Mouse (Mus musculus) lung, postnatal 14 days (tissue): ENCODE data around the gene Spc24.
A peak's percentile ranks its signal among the peaks of the same experiment; 100 is the strongest.
"Not testable (repeated sequence)": the region's sequence is repeated elsewhere in the genome, so short reads cannot be mapped to it uniquely, and the experiment has no call there.

Source experiments
- DNase-seq: peaks from one replicate; pipeline ENCODE4 v3.0.0; 2021

Gene Spc24

DNA sequence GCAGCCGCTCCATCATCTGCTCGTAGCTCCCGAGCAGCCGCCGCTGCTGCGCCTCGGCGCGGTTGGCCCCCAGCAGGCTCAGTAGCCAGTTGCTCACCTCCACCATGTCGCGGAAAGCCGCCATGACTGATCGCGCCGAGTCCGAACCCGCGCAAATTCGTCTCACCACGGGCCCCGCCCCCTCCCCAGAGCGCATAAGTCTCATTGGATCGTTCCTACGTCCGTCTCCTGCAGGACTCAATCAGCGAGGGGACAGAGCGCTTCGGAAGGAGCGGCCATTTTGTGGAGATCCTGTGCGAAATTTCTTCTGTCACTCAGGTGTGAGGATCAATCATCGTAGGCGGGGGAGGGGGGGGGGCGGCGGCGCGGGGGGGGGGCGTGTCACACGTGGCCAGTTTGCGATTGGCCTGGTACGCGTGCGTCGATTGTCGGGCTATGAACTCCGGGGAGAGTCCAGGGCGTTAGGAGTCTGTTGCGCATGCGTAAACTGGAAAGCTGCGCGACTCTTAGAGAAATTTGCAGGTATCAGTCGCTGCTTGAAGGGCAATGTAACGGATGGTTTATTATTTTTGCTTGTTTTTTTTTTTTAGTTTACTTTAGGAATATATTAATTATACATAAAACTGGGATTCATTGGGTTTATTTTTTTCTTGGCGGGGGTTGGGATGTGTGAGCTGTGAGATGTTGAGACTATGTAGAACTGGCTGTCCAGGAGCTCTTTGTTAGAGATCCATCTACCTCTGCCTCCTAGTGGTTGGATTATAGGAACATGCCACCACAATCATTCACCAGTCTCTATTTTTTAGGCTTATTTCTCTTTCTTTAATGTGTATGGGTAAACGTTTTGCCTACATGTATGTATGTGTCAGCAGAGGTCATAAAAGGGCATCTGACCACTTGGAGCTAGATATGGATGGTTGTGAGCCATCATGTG lies at the start of gene Spc24:
TSS of gene Spc24 (minus strand) at position 149 of the 934 bp plus-strand sequence.
- peak; percentile 94 for DNase-seq

DNA sequence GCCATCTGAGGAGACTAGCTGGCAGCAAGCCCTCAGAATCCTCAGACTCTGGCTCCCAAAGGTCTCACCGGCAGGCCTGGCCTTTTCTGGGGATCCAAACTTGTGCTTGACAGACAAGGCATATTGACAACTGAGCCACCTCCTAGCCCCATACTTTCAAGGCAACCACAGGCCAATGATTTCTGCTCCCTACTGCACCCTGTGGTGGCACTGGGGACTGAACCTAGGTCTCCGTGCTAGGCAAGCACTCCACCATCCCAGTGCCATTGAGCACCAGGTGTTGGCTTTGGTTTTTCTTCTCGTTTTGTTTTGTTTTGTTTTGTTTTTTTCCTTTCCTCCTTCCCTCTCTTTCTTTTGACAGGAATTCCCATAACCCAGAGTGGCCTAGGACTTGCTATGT lies 48.5 kb upstream of the Spc24 start:
- no peak for DNase-seq

DNA sequence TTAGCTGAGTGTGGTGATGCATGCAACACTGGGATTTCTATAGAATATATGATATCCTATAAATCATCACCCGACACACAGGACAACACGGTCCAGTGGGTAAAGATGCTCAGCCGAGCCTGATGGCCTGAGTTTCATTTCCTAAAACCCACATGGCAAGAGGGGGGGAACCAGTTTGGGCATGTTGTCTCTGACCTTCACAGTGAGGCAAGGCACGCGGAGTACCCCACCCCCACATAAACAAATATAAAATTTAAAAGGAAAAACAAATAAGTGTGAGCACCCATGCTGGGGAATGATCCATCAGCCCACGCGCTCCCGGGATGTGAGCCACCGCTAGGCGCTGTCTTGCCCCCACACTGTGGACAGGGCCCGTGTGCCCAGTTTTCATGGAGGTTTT lies 46.9 kb upstream of the Spc24 start:
- no peak for DNase-seq

DNA sequence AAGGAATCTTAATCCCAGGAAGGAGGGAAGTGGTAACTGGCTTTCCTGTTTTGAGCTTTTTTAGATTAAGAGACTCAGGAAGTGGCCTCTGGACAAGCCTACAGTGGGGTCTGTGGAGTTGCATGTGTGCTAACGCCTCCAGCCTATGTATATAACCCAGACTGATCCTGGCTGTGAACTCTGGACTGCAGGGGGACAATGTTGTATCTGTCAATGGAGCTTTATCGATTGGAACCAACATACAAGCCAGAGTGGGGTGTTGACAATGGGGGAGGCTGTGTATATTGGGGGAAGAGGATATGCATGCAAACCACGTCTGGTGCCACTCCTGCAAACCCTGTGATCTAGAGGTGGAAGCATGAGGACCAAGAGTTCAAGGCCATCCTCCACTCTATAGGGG lies 46.3 kb upstream of the Spc24 start:
- no peak for DNase-seq

DNA sequence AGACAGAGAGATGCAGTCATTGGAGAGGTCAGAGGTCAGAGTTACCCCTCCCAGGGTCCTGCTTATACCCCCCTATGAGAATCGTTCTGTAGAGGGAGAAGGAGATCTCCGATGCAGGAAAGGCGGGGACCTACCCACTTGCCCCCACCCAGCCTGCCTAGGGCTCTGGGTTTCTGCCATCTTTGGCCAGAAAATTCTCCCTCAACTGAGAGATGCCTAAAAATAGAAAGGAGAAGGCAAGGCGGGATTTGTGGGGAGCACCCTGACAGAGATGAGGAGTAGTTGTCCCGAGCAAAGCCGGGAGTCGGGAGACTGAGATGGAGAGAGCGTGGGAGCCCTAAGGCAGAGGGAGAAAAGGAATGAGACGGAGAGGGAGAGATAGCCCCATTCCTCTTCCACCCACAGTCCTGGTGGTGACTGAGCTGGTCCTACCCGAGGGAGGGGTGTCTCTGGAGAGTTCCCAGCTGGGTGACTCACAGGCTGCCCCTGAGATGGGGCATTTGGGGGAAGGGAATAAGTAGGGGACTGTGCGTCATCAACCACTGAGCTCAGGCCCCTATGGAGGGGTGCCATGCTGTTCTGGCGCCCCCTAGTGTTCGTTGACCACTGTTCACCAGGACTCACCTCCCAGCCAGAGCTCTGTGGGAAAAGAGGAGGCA lies 44.0 kb upstream of the Spc24 start:
- peak; percentile 94 for DNase-seq

DNA sequence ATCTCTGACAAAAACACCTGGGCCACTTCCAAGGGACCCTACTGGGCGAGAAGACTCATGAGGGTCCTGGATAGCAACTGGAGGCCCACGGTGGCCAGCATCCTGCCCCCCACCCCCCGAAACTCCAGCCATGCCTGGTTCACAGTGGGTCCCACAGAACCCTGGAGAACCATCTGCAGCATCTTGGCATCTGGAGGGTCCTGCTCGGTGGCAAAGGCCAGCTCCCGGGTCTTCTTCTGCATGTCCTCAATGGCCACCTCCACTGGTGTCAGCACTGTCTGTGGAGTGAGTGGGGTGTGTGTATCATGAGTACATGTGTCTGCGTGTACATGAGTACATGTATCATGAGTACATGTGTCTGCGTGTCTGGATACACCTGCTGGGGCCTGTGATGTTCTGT lies 41.5 kb upstream of the Spc24 start:
- no peak for DNase-seq

DNA sequence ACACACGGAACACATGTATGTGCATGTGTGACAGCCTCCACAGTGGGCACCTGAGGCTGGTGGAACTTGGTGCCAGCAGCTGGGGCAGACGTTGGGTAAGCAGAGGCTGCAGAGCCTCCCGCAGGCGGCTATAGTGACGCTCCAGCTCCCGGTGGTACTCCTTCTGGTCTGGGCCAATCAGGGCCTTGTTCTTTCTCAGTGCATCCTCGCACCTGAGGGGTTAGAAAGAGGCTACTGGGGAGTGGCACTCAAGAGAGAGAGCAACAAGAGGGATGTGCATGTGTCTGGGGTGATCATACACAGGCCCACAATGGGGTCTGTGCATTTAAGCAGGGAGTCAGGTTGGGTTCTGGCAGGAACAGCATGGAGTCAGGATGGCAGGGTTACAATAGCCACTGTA lies 41.0 kb upstream of the Spc24 start:
- no peak for DNase-seq

DNA sequence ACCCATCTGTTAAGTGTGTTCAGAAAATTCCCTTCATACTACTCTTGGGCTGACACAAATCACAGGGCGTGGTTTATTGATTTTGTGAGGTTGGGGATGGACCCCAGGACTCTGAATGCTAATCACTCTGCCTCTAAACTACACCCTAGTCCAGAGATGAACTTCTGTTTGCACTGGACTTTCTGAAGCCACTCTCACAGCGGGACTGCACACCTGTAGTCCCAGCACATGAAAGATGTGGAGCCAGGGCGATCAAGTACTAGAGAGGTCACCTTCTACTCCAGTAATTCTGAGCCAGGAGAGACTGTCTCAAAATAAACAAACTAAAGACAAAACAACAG lies 38.9 kb upstream of the Spc24 start:
- no peak for DNase-seq

DNA sequence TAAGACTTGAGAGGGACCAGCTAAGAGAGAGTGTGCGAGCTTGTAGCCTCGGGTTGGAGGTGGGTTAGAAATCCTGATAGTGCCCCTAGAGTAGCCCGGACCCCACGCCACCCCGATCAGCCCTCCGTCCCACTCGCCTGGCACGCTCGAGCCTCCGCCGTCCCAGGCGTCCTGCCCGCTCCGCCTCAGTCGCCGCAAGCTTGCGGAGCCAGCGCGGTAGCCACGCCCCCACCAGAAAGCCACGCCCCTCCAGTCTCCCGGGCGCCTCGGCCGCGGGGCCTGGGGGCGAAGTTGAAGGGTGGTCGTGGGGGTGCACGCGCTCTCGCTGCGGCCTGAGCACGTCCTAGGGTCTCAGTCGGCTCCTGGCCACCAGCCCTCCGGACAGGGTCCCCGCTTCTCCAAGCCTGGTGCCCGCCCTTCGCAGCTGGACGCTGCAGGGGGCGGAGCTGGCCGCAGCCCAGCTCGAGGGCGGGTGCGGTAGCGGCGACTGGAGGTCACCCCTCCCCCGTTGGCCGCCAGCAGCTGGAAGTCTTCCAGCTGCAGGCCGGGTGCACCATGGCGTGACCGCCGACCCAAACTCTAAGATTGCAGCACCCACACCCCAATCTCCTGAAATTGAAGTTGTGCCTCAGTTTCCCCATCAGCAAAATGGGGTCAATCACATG lies 38.4 kb upstream of the Spc24 start, which contains the start of gene Kank2:
TSS of gene Kank2 (minus strand) at position 400 of the 665 bp plus-strand sequence.
- peak; percentile 94 for DNase-seq

DNA sequence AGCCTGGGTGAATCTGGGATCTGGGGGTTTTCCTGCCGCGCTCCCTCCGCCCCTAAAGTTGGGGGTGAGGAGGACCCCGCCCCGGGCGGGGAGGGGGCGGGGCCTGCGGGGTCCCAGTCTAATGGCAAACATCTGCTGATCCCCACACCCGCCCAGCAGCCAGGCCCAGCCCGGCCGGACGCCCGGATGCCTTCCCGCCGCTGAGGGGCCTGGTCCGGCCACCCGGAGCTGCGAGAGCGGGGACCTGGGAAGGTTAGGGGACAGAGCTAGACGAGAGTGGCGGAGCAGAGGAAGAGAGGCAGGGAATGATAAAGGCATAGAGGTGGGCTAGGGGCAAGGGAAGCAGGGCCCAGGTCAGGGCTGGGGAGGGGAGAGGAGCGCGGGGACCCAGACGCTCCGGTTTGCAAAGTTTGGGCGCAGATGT lies 37.8 kb upstream of the Spc24 start:
- DNase-seq = peak; percentile 78

DNA sequence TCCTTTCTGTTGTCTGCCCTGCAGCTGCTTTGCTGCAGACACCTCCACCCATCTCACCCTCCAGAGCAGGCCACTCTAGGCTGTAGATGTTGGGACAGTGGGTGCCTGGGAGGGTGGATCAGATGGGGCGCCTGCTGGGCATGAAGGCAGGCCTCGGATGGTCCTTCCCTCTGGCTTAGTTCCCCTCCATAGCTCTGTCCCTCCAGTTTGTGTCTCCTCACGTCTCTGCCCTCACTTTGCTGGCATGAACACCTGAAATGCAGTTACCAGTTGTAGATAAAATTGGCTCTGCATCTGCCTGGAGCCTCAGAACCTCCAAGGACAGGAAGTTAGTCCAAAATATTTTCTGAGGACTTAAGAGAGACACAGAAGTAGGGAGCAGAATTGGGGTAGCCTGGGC lies 36.8 kb upstream of the Spc24 start:
- no peak for DNase-seq

DNA sequence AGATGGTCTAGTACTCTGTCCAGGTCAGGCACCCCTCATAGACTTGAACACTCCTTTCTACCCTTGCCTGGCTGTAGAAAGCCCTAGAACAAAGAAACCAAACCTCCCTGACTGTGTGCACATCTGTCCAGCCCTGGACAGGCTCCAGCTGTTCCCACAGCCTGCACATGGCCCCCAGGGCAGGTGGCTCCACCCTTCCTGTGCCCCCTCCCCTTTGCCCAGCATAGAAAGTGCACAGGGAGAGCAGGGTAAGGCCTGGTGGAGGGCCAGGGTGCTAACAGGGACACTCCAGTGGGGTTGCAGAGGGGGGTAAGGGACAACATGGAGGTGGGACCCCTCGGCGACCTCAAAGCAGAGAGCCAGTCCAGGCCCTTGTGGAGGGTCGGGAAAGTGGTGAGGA lies 36.2 kb upstream of the Spc24 start:
- no peak for DNase-seq

DNA sequence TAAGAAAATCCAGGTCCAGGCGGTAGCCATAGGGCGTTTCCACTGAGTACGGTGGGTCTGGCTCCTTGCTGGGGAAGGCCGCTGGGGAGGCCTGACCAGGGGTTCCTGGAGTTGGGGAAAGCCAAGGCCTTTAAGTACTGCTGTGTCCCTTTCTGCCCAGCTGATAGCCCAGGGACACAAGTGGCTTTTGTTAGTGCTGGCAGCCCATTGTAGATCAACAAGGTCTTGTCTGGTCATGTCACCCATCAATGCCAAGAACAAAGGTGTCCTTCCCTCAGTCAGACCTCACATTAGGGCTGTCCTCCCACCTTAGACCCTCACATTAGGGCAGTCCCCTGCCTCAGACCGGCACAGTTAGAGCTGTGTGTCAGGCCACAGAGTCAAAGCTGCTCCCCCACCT lies 35.5 kb upstream of the Spc24 start:
- DNase-seq = no peak

DNA sequence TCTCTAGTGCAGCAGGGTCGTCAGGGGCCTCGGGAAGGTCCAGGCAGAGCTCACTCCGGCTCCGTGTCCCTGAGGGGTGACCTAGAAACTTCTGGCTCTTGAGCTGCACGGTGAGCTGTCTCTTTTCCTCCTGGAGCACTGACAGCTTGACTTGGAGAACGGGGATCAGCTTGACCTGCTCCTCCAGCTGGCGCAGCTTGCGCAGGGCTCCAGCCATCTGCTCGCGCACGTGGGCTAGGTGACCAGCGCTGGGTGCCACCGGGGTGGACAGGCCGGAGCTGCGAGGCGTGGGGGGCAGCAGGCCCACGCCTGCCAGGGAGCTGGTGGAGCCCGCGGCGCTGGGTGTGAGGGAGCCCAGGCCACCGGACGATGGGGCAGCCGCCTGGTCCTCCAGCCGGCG lies 34.8 kb upstream of the Spc24 start:
- DNase-seq = no peak

DNA sequence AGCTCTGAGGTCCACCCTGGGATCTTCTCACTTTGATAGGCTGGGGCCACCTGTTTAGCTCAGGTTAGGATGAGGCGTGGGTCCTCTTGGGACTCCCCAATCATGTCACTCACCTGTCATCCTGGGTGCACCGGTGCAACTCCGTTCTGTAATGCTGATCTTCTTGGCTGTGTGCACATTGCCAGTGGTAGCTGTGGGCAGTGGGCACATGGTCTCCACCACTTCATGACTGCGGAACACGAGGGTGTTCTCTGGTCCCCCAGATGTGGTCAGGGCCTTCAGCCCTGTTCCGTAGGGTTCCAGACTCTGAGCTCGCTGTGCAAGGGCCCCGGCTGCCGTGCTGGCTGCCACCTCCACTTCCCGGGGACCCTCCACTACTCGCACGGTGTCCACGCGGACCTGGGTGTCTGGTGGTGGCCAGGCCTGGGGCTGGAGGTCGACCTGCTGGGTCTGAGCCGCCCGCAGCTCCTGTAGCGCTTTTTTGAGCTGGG lies 34.3 kb upstream of the Spc24 start:
- DNase-seq = no peak

DNA sequence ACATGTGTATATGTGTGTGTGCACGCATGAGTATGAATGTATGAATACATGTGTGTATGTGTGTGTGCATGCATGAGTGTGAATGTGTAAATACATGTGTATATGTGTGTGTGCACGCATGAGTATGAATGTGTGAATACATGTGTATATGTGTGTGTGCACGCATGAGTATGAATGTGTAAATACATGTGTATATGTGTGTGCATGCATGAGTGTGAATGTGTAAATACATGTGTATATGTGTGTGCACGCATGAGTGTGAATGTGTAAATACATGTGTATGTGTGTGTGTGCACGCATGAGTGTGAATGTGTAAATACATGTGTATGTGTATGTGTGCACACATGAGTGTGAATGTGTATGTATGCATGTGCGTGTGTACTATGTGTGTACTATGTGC lies 33.4 kb upstream of the Spc24 start:
- DNase-seq = not testable (repeated sequence)

DNA sequence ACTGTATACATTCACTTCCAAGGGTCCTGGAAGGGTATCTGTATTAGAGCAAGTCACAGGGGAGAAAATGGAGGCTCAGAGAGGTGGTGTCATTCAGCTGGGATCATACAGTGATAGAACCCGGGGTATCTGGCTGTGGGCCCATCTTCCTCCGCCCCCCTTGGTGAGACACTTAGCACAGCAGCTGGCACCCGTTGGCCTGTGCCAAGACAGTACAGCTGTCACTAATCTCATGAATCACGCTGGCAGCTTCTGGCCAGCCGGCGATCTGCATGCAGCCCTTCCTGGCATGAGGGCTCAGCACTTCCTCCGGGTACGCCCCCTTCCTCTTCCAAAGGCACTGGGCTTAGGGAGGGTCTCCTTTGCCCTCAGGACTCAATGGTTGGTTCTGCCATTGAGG lies 32.5 kb upstream of the Spc24 start:
- DNase-seq = peak; percentile 76

DNA sequence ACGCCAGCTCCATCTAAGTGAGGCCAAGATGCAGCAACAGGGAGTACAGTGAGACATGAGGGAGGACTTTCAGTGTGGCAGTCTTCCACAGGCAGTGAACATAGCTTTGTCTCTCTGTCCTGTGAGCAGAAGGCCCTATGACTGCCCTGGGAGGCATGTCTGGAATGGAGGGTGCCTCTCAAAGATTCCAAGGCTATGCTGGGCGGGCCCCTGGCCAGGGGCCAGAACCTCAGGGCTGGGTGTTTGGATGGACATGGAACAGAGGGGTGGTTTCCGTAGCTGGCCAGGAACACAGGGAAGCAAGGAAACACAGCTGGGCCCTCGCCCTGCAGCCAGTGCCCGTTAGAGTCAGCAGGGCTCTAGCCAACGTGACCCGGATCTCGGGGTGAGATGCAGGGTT lies 31.8 kb upstream of the Spc24 start:
- DNase-seq = peak; percentile 82

DNA sequence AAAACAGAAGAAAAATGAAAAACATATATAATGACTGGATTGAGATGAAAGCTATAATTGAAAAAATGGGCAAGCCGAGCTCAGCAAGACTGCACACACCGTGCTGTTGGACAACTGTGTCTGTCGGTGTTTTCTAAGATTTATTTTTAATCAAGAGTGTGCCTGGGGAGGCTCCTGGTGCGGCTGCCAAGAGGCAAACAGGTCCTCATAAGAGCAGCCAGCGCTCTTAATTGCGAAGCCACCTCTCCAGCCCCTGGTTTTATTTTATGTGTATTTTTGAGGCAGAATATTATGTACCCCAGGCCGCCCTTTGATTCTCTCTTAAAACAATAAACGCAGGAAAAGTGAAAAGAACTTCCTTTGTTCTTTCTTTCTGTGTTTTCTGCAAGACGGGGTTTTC lies 28.1 kb upstream of the Spc24 start:
- no peak for DNase-seq

DNA sequence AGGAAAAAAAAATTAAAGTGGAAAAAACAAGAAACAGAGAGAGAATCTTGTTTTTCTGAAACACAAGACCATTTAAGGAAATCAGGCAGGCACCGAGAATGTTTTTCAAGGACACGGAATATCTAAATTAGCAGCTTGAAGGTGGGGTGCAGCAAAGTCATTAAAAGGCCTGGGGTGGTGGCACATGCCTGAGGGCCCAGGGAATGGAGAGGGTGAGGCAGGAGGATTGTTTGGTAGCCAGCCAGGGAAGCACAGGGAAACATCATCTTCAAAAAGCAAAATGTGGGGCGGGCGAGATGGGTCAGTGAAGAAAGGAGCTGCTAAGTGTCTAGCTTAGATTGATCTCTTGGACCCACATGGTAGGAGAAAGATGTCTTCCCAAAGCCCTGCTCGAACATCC lies 27.6 kb upstream of the Spc24 start:
- DNase-seq = no peak

DNA sequence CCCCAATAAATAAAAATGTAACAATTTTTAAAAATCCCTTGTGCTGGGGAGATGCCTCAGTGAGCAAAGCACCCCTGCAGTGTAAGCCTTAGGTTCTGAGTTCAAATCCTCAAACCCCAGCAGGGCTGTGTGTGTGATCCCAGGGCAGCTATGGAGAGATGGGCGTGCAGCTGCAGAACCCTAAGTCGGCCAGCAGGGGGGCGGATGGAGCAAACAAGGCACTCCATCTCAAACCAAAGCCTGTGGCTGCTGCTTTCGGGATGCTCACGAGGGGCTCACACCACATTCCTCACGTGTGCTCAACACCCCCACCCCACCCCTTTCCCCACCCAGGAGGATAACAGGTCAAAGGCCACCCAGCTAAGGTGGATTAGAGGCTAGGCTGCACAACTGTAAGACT lies 26.8 kb upstream of the Spc24 start:
- peak; percentile 82 for DNase-seq

DNA sequence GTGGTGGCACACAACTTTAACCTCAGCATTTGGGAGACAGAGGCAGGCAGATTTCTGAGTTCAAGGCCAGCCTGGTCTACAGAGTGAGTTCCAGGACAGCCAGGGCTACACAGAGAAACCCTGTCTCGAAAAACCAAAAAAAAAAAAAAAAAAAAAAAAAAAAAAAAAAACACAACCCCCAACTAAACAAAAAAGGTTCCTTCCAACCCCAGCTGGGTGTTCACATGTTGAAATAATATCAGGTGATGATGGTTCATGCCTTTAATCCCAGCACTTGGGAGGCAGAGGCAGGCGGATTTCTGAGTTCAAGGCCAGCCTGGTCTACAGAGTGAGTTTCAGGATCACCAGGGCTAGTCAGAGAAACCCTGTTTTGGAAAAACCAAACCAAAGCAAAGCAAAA lies 26.2 kb upstream of the Spc24 start:
- DNase-seq = not testable (repeated sequence)

DNA sequence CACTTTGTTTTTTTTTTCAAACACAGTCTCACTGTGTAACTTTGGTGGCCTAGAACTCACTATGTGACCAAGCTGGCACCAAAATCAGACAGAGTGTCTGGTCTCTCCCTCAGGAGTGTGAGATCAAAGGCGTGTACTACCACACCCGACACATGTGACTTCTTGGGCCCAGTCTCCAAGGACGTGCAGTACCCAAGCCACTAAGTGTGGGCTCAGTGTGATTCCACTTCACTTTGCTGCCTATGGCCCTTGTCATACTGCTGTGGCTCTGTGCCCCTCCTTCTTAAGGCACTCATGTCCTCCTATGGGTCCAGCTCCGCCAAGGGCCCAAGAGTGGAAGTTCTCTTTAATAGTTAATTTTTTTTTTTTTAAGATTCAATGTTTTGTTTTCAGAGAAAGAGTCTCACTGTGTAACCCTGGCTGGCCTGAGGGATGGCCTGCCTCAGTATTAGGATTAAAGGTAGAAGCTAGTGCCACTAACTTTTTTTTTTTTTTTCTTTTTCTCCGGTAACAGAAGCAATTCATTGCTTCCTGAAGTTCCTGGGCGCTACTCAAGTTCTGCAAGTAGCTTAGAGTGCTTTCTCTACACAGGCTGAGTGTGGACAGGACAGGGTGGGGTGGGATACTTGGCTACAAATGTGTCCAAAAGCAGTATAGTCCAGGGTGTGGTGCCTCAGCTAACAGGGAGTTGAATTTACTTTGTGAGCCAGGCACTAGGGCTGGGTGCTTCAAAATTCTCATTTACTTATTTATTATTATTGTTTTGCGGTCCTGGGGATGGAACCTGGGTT lies 24.6 kb upstream of the Spc24 start:
- DNase-seq = peak; percentile 48
